Mouse (Mus musculus): ENCODE measurements around the gene Zfp740. TPM values are rescaled to one million over a fixed set of nuclear protein-coding genes. Genes with fewer than 3 reads are reported as not detected.

Zfp740 gene
- total and polyA plus RNA-seq, 2 experiments from 2014 or later, result 33.8 to 49.5 TPM

DNA sequence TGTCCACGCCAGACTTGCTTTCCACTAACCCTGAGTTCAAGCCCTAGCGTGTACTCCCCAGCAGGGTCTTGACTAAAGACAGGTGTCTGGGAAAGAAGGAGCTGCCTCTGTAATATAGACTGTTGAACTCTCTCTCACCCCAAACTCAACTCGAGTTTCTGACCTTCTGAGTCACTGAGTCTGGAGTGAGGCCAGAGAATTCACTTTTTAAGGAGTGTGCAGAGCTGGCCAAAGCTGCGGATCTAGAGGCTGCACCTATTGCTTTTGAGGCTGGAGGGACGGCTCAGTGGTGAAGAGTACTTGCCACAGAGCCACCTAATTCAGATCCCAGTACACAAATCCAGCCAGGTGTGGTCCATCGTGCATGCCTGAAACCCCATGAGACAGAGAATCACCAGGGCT lies 35.4 kb upstream of the Zfp740 start:
- Histone ChIP-seq H3K36me3 (ENCODE audit: insufficient read depth, low read length) (no peaks in the 10 kb centered on the region), H3K27ac (no peak overlapping the region), H3K4me1 (ENCODE audit: insufficient read depth, low read length) (no peaks in the 10 kb centered on the region), H3K4me2 (ENCODE audit: low read depth, low read length) (no peak overlapping the region), H3K9me3 (ENCODE audit: low read length) (no peaks in the 10 kb centered on the region), H3K9ac (replicated peaks; ENCODE audit: low read length) (no peak overlapping the region), H3K27me3 (ENCODE audit: insufficient read depth, low read length) (no peaks in the 10 kb centered on the region), H3K4me3 (ENCODE audit: low read length) (no peak overlapping the region)
- TF ChIP-seq CTCF (IDR thresholded peaks at IDR 0.05; ENCODE audit: low read depth), result no peak
- no peak for DNase-seq (ENCODE audit: low spot score)
- 57% methylated on average over 6 of the region's 6 CpGs for WGBS
- no peak for ATAC-seq

DNA sequence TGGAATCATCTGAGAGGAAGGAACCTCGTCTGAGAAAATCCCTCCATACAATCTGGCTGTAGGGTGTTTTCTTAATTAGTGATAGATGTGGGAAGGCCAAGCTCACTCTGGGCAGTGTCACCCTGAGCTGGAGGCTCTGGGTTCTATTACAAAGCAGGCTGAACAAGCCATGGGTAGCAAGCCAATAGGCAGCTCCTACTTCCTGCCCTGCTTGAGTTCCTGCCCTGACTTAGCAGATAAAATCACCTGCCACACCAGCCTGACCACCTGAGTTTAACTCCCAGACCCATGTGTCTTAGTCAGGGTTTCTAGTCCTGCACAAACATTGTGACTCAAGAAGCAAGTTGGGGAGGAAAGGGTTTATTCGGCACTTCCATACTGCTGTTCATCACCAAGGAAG lies 34.0 kb upstream of the Zfp740 start:
- Histone ChIP-seq H3K4me2 (ENCODE audit: low read depth, low read length) (no peak overlapping the region), H3K36me3 (ENCODE audit: insufficient read depth, low read length) (no peaks in the 10 kb centered on the region), H3K9ac (replicated peaks; ENCODE audit: low read length) (no peak overlapping the region), H3K4me1 (ENCODE audit: insufficient read depth, low read length) (no peaks in the 10 kb centered on the region), H3K27me3 (ENCODE audit: insufficient read depth, low read length) (no peaks in the 10 kb centered on the region), H3K4me3 (ENCODE audit: low read length) (no peak overlapping the region), H3K9me3 (ENCODE audit: low read length) (no peaks in the 10 kb centered on the region), H3K27ac (no peak overlapping the region)
- DNase-seq (ENCODE audit: low spot score) (no peak), ATAC-seq (no peak)
- 83% methylated on average over 2 of the region's 2 CpGs for WGBS
- TF ChIP-seq CTCF (IDR thresholded peaks at IDR 0.05; ENCODE audit: low read depth), result no peak

DNA sequence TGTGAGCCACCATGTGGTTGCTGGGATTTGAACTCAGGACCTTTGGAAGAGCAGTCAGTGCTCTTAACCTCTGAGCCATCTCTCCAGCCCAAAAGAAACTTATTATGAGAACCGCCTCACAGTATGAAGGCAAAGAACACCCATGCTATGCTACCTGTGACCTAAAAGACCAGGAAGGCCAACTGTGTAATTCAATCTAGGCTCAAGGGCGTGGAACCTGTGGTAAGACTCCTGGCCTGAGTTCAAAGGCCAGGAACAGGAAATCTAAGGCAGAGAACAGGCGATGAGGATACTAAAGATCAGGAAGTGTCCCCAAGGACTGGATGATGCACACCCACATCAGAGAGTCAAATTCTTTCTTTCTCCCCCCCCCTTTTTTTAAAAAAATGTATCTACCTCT lies 29.5 kb upstream of the Zfp740 start:
- no peak for ATAC-seq
- H3K4me2 ChIP-seq (ENCODE audit: low read depth, low read length), result no peak overlapping the region
- H3K27me3 ChIP-seq (ENCODE audit: insufficient read depth, low read length), result no peaks in the 10 kb centered on the region
- H3K27ac ChIP-seq, result no peak overlapping the region
- H3K9ac ChIP-seq (replicated peaks; ENCODE audit: low read length), result no peak overlapping the region
- no peaks in the 10 kb centered on the region for H3K9me3 ChIP-seq (ENCODE audit: low read length)
- WGBS, result 90% methylated on average over 3 of the region's 3 CpGs
- no peaks in the 10 kb centered on the region for H3K36me3 ChIP-seq (ENCODE audit: insufficient read depth, low read length)
- no peak for DNase-seq (ENCODE audit: low spot score)
- TF ChIP-seq CTCF (IDR thresholded peaks at IDR 0.05; ENCODE audit: low read depth), result no peak
- H3K4me1 ChIP-seq (ENCODE audit: insufficient read depth, low read length), result no peaks in the 10 kb centered on the region
- H3K4me3 ChIP-seq (ENCODE audit: low read length), result no peak overlapping the region

DNA sequence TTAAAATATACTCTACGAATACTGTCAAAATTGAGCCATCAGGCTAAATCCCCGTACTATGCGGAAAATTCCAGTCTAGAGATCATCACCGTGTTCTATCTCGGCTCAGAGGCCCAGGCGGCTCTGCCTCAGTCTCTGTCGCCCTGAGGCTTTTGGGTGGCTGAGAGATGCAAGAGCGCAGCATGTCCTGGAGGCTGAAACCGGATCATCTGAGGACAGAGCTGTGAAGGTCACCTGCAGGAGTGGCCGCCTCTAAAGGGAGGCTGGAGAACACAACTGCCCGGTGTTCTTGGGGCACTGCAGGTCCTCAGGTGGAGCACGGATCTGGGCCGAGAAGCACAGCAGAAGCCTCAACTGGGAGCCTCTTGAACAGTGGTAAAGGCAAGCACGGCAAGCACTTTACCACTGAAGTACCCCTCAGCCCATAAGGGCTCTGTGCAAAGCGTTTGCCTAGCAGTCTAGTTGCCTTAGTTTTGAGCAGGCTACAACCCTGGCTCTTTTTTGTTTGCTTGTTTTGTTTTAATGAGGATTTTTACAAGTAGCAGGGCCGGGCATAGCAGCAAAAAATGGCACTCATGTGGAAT lies 27.2 kb upstream of the Zfp740 start:
- 88% methylated on average over 16 of the region's 16 CpGs for WGBS
- no peak for ATAC-seq
- H3K27ac ChIP-seq, result no peak overlapping the region

DNA sequence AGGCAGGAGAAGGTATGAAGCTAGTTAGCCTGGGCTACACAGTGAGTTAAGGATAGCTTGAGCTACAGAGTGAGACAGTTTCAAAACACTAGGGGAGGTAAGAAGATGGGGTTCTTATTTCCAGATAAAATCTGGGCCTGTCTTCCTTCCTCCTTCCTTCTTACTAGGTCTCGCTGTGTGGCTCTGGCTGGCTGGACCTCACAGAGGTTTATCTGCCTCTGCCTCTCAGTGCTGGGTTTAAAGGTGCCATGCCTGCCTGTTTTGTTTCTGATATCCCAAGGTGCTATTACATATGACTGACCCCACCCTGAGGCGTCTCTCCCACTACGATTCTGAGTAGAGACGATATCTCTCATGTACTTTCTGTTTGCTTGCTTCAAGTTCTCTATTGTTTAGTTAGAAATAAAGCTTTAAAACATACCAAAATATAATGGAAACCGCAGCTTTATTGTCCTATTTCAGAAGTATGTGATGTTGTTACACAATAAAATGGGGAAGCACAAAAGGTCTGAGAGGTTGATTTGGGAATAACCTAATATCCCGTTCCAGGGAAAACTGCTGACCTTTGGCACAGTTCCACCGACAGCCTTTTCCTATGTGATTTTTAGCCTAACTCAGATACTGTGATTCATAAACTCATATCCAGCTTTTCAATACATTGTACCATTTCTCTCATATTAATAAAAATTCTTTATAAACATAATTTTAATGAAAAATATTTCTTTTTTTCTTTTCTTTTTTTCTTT lies 26.3 kb upstream of the Zfp740 start:
- Histone ChIP-seq H3K4me3 (ENCODE audit: low read length) (no peak overlapping the region), H3K36me3 (ENCODE audit: insufficient read depth, low read length) (no peaks in the 10 kb centered on the region), H3K4me1 (ENCODE audit: insufficient read depth, low read length) (no peaks in the 10 kb centered on the region), H3K9me3 (ENCODE audit: low read length) (no peaks in the 10 kb centered on the region), H3K27ac (no peak overlapping the region), H3K9ac (replicated peaks; ENCODE audit: low read length) (no peak overlapping the region), H3K4me2 (ENCODE audit: low read depth, low read length) (no peak overlapping the region), H3K27me3 (ENCODE audit: insufficient read depth, low read length) (no peaks in the 10 kb centered on the region)
- DNase-seq (ENCODE audit: low spot score), result no peak
- TF ChIP-seq CTCF (IDR thresholded peaks at IDR 0.05; ENCODE audit: low read depth), result no peak
- 89% methylated on average over 7 of the region's 7 CpGs for WGBS
- no peak for ATAC-seq

More for the DNA sequence above, 27.2 kb upstream of the Zfp740 start:
- Histone ChIP-seq H3K4me1 (ENCODE audit: insufficient read depth, low read length) (no peaks in the 10 kb centered on the region), H3K9me3 (ENCODE audit: low read length) (no peaks in the 10 kb centered on the region), H3K4me3 (ENCODE audit: low read length) (no peak overlapping the region), H3K4me2 (ENCODE audit: low read depth, low read length) (no peak overlapping the region), H3K36me3 (ENCODE audit: insufficient read depth, low read length) (no peaks in the 10 kb centered on the region), H3K9ac (replicated peaks; ENCODE audit: low read length) (no peak overlapping the region), H3K27me3 (ENCODE audit: insufficient read depth, low read length) (no peaks in the 10 kb centered on the region)
- TF ChIP-seq CTCF (IDR thresholded peaks at IDR 0.05; ENCODE audit: low read depth), result no peak
- DNase-seq (ENCODE audit: low spot score), result no peak

DNA sequence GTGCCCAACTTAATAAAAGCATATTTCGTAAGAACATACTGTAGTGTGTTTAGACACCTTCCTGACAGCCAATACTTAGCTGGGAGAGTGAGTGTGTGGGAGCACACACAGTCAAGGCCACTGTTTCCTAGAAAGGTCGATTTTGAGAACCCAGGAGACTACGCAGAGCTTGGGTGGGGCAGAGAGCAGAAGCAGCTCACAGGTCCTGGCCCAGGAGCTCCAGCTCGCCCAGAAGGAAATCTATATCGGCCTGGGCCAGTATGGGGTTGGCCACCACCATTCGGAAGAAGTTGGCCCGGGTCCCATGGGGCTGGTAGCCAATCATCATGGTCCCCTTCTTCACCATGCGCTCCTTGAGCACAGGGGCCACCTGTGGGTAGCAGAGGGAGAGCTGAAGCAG lies 25.6 kb upstream of the Zfp740 start:
- DNase-seq (ENCODE audit: low spot score), result no peak
- WGBS, result 78% methylated on average over 8 of the region's 8 CpGs

DNA sequence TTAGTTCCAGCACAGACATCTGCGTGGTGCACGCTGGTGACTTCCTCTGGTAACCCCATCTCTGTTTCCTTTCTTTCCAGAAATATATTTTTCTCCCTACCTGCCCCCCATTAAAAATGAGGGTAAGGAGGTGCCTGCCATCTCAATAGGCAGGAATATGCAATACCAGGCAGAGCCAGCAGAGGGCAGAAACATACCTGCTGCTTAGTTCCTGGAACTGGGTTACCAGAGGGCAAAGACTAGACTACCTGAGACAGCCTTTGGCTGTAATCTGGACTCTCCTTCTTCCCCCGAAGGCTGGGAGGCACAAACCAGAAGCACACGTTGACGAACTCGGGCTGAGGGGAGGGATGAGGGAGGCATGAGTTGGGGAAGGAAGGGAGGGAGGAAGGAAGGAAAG lies 24.8 kb upstream of the Zfp740 start:
- H3K4me1 ChIP-seq (ENCODE audit: insufficient read depth, low read length), result no peaks in the 10 kb centered on the region
- H3K4me2 ChIP-seq (ENCODE audit: low read depth, low read length), result no peak overlapping the region
- WGBS, result 20% methylated on average over 6 of the region's 6 CpGs
- H3K36me3 ChIP-seq (ENCODE audit: insufficient read depth, low read length), result no peaks in the 10 kb centered on the region
- H3K27me3 ChIP-seq (ENCODE audit: insufficient read depth, low read length), result no peaks in the 10 kb centered on the region
- peak; percentile 79 for DNase-seq (ENCODE audit: low spot score)
- H3K9me3 ChIP-seq (ENCODE audit: low read length), result no peaks in the 10 kb centered on the region
- no peak for ATAC-seq
- no peak overlapping the region for H3K27ac ChIP-seq
- TF ChIP-seq CTCF (IDR thresholded peaks at IDR 0.05; ENCODE audit: low read depth), result peak; percentile 90
- no peak overlapping the region for H3K4me3 ChIP-seq (ENCODE audit: low read length)
- no peak overlapping the region for H3K9ac ChIP-seq (replicated peaks; ENCODE audit: low read length)

More for the DNA sequence above, 25.6 kb upstream of the Zfp740 start:
- H3K4me2 ChIP-seq (ENCODE audit: low read depth, low read length), result no peak overlapping the region
- no peaks in the 10 kb centered on the region for H3K9me3 ChIP-seq (ENCODE audit: low read length)
- no peaks in the 10 kb centered on the region for H3K4me1 ChIP-seq (ENCODE audit: insufficient read depth, low read length)
- H3K27me3 ChIP-seq (ENCODE audit: insufficient read depth, low read length), result no peaks in the 10 kb centered on the region
- H3K4me3 ChIP-seq (ENCODE audit: low read length), result no peak overlapping the region
- no peak for TF ChIP-seq CTCF (IDR thresholded peaks at IDR 0.05; ENCODE audit: low read depth)
- no peaks in the 10 kb centered on the region for H3K36me3 ChIP-seq (ENCODE audit: insufficient read depth, low read length)
- no peak for ATAC-seq
- H3K27ac ChIP-seq, result no peak overlapping the region
- H3K9ac ChIP-seq (replicated peaks; ENCODE audit: low read length), result no peak overlapping the region

Measured in hindbrain, postnatal 0 days (tissue).